Mouse (Mus musculus) hindbrain, embryonic 16.5 days (tissue): ENCODE measurements around the gene Plekha3. TPM values are rescaled to one million over a fixed set of nuclear protein-coding genes. Genes with fewer than 3 reads are reported as not detected.

Source experiments
- ATAC-seq: fragments of 200-750 bp; cut with Nextera tagmentation; 2 replicates; pipeline ENCODE4 v1.8.0; 2017; ENCODE audit warnings: moderate TSS enrichment, moderate library complexity
- H3K27ac ChIP-seq: fragments of 300-500 bp; sonication (generic); 2 replicates; pipeline ENCODE4 v1.5.1; 2014; ENCODE audit warnings: low read depth, mild to moderate bottlenecking, control low read depth, low read length, moderate library complexity
- H3K27me3 ChIP-seq: fragments of 300-500 bp; sonication (generic); replicated peaks from 2 replicates; pipeline ENCODE4 v1.6.1; 2014; ENCODE audit warnings: low read length; ENCODE audit not compliant: control insufficient read depth, insufficient read depth
- H3K36me3 ChIP-seq: fragments of 300-500 bp; sonication (generic); 2 replicates; pipeline ENCODE4 v1.6.1; 2014; ENCODE audit warnings: mild to moderate bottlenecking, low read length, moderate library complexity, mixed read lengths; ENCODE audit not compliant: control insufficient read depth, insufficient read depth
- H3K4me1 ChIP-seq: fragments of 300-500 bp; sonication (generic); 2 replicates; pipeline ENCODE4 v1.6.1; 2014; ENCODE audit warnings: low read depth, low read length; ENCODE audit not compliant: control insufficient read depth, insufficient read depth
- H3K4me2 ChIP-seq: fragments of 300-500 bp; sonication (generic); 2 replicates; pipeline ENCODE4 v1.6.1; 2014; ENCODE audit warnings: mild to moderate bottlenecking, low read length, control low read depth, moderate library complexity
- H3K4me3 ChIP-seq: fragments of 300-500 bp; sonication (generic); 2 replicates; pipeline ENCODE4 v1.5.1; 2014; ENCODE audit warnings: mild to moderate bottlenecking, low read length, control low read depth, moderate library complexity
- H3K9ac ChIP-seq: fragments of 300-500 bp; sonication (generic); 2 replicates; pipeline ENCODE4 v1.6.1; 2014; ENCODE audit warnings: low read depth, mild to moderate bottlenecking, control low read depth, low read length, moderate library complexity
- H3K9me3 ChIP-seq: fragments of 300-500 bp; sonication (generic); 2 replicates; pipeline ENCODE4 v1.6.1; 2014; ENCODE audit warnings: mild to moderate bottlenecking, low read length, moderate library complexity; ENCODE audit not compliant: control insufficient read depth
- WGBS: fragments of 180-500 bp; shearing (Covaris S2); extraction: QIAGEN DNeasy Blood & Tissue Kit; methylation state at CpG from one replicate; pipeline ENCODE4 v1.1.7; 2014; 5-methylcytosine and 5-hydroxymethylcytosine counted together
- polyA plus RNA-seq: library from polyadenylated mRNA; unstranded; fragments of >200 nt; fragmentation: Nextera tagmentation; extraction: Ambion mirVana; gene quantifications from 2 replicates; pipeline ENCODE4 v1.2.1, GENCODE M21; 2015

Gene Plekha3
- polyA plus RNA-seq, 1 experiment from 2014 or later, result 3.6 TPM

DNA sequence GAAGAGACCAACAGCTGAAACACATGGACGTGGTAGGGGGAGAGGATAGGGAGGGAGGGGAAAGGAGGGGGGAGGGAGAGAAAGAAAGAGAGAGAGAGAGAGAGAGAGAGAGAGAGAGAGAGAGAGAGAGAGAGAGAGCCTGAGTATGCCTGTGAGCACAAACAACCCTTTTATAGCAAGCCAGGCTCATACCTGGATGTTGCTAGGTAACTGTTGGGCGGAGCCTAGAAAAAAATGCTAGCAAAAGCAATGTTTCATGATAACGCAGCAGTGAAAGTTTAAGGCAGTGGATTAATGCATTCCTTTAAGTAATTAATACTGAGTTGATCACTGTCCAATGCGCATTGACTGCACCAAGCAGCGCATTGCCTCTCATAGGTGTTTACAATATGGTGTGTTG lies 20.4 kb upstream of the Plekha3 start:
- Histone ChIP-seq H3K4me2 (no peak overlapping the region), H3K9ac (no peak overlapping the region), H3K27ac (no peak overlapping the region), H3K4me3 (no peak overlapping the region), H3K4me1 (no peaks in the 10 kb centered on the region), H3K9me3 (no peaks in the 10 kb centered on the region), H3K27me3 (no peaks in the 10 kb centered on the region), H3K36me3 (no peaks in the 10 kb centered on the region)
- 79% methylated on average over 5 of the region's 5 CpGs for WGBS
- ATAC-seq, result no peak

DNA sequence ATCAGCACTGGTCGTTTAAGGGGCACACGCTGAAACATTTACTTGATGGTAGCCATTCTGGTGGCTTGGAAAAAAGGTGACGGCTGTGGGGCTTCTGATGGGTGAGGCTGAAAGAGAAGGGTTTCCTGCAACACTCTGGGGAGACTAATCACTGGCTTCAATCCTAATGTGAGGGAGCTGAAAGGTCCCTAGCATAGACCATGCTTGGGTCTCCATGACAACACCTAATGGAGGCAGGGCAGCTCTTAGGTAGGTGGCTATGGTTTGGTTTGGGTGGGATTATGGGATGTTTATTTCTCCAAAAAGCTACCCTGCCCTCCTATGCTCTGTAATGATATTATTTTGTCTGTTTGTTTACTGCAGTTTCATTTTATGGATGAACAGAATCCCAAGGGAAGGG lies 19.6 kb upstream of the Plekha3 start:
- no peak overlapping the region for H3K4me2 ChIP-seq
- no peaks in the 10 kb centered on the region for H3K36me3 ChIP-seq
- H3K27me3 ChIP-seq, result no peaks in the 10 kb centered on the region
- no peak overlapping the region for H3K27ac ChIP-seq
- WGBS, result 82% methylated on average over 3 of the region's 3 CpGs
- no peak overlapping the region for H3K4me3 ChIP-seq
- ATAC-seq, result no peak
- no peaks in the 10 kb centered on the region for H3K9me3 ChIP-seq
- no peaks in the 10 kb centered on the region for H3K4me1 ChIP-seq
- H3K9ac ChIP-seq, result no peak overlapping the region

DNA sequence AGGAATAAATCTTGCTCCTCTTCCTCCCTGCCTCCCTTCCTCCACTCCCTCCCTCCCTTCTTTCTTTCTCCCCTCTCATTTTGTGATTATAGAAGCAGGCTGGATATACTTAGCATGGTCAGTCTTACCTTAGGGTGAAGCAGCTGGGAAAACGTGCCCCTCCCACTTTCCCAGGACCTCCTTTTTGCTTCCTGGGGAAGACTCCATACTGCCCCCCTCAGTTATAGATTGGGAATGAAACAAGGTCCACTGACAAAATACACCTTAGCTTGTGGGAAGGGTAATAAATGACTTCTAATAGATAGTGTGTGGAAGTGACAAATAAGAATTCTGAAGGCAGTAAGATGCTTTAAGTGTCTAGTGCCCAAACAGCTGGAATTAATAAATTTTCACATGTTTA lies 19.1 kb upstream of the Plekha3 start:
- Histone ChIP-seq H3K36me3 (no peaks in the 10 kb centered on the region), H3K27me3 (no peaks in the 10 kb centered on the region), H3K4me3 (no peak overlapping the region), H3K4me2 (no peak overlapping the region), H3K9me3 (no peaks in the 10 kb centered on the region), H3K9ac (no peak overlapping the region), H3K27ac (no peak overlapping the region), H3K4me1 (no peaks in the 10 kb centered on the region)
- WGBS, result 22% methylated on average over 1 of the region's 1 CpGs
- ATAC-seq, result no peak

DNA sequence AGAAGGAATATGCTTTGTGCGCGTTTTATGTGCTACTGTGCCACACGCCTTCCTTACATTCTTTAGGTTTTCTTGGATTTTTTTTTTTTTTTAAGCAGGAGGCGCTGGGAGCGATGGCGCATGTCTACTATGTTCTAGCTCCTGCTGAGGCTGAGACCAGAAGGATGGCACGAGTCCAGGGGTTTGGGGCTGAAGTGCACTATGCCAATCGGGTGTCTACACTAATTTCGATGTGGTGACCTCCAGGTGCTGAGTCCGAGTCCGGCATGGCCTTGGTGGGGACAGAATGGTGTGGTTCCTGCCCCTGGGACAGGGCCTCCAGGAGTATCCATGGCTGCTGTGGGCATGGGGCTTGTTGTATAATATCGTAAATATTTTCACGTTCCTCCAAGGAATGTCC lies 16.5 kb upstream of the Plekha3 start:
- WGBS, result 82% methylated on average over 13 of the region's 13 CpGs
- Histone ChIP-seq H3K9ac (no peak overlapping the region), H3K27me3 (no peaks in the 10 kb centered on the region), H3K4me2 (no peak overlapping the region), H3K4me3 (no peak overlapping the region), H3K36me3 (no peaks in the 10 kb centered on the region), H3K4me1 (no peaks in the 10 kb centered on the region), H3K9me3 (no peaks in the 10 kb centered on the region), H3K27ac (no peak overlapping the region)
- ATAC-seq, result no peak

DNA sequence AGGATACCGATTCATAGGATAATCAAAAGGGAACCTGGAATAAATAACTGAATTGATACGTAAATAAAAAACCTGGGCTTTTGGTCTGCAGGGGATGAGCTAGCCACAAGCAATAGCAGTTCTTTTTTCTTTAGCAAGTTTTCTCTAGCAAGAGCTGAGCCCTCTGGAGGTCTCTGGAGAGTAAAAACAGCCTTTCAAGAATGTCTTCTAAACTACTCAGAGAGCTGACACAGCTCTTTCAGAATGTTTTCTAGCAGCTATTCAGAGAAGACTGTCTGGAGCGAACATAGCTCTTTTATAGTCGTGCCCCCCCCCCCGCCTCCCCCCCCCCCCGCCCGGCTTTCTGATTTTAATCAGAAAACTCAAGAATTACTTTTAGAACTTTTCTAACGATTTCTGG lies 15.7 kb upstream of the Plekha3 start:
- no peak for ATAC-seq
- no peak overlapping the region for H3K9ac ChIP-seq
- H3K4me1 ChIP-seq, result no peaks in the 10 kb centered on the region
- no peak overlapping the region for H3K4me3 ChIP-seq
- H3K9me3 ChIP-seq, result no peaks in the 10 kb centered on the region
- WGBS, result 54% methylated on average over 8 of the region's 8 CpGs
- no peaks in the 10 kb centered on the region; the same call in 1 of the 2 replicates for H3K36me3 ChIP-seq
- no peak overlapping the region for H3K27ac ChIP-seq
- no peak overlapping the region for H3K4me2 ChIP-seq
- H3K27me3 ChIP-seq, result no peaks in the 10 kb centered on the region

DNA sequence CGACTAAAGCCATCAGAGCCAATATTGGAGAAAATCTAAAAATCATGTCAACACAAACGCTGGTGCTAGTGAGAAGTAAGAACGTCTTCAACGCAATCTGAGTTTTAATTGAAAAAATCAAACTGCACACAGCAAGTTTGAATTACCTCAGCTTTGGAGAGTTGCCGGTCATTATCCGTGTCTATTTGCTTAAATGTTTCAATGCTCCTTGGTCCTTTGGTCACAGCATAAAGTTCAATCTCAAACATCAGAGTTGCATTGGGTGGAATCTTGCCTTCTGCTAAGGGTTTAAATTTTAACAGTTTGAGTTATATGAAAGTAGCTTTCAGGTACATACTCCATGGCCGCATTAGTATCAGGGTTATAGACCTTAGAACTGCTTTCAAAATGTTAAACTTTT lies 9.6 kb upstream of the Plekha3 start:
- H3K36me3 ChIP-seq, result peaks cover 3% of the 10 kb centered on the region; the same call in 1 of the 2 replicates
- no peaks in the 10 kb centered on the region for H3K4me1 ChIP-seq
- 97% methylated on average over 7 of the region's 7 CpGs for WGBS
- no peak overlapping the region for H3K4me2 ChIP-seq
- no peak overlapping the region for H3K27ac ChIP-seq
- ATAC-seq, result no peak
- H3K9me3 ChIP-seq, result no peaks in the 10 kb centered on the region
- no peak overlapping the region for H3K4me3 ChIP-seq
- no peaks in the 10 kb centered on the region for H3K27me3 ChIP-seq
- no peak overlapping the region for H3K9ac ChIP-seq

DNA sequence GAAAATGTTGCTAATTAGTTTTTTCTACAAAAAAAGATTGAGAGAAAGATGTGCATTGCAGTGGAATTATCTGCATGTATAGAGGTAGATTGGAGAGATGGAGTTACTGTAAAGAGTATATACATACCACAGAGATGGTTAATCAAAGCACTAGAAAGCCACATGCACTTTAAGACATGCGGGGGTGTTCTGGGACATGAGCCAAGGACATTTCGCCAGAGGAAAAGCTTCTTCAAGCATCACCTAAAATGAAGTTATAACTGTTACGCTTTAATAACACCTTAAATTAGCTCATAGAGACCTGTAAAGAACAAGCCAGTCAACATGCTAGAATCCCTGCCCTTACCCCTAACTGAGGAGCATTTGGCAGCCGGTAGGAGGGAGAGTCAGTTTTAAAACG lies 7.9 kb upstream of the Plekha3 start:
- WGBS, result 79% methylated on average over 5 of the region's 5 CpGs
- H3K4me3 ChIP-seq, result no peak overlapping the region
- H3K4me1 ChIP-seq, result peaks cover 7% of the 10 kb centered on the region
- H3K9ac ChIP-seq, result no peak overlapping the region
- H3K27me3 ChIP-seq, result no peaks in the 10 kb centered on the region
- H3K36me3 ChIP-seq, result peaks cover 3% of the 10 kb centered on the region; the same call in 1 of the 2 replicates
- no peak overlapping the region for H3K4me2 ChIP-seq
- no peak for ATAC-seq
- H3K9me3 ChIP-seq, result no peaks in the 10 kb centered on the region
- H3K27ac ChIP-seq, result no peak overlapping the region

DNA sequence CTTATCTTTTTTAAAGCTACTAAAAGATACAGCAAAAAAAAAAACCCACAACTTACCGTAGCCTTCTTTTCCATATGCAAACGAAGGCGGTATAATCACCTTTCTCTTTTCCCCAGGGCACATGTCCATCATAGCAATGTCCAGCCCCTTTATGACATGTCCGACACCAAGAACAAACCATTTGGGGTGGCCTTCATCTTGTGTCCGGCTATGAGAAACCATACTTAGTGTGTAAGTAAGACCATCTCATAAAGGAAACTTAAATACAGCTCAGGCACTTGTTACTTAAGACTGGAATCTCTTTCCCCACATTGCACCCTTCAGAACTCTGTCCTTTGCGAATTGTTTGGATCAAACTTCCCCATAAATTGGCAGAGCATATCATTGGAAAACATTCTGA lies 3.4 kb upstream of the Plekha3 start:
- WGBS, result 85% methylated on average over 6 of the region's 6 CpGs
- no peaks in the 10 kb centered on the region for H3K36me3 ChIP-seq
- peak overlapping the region; percentile 49 for H3K4me3 ChIP-seq

DNA sequence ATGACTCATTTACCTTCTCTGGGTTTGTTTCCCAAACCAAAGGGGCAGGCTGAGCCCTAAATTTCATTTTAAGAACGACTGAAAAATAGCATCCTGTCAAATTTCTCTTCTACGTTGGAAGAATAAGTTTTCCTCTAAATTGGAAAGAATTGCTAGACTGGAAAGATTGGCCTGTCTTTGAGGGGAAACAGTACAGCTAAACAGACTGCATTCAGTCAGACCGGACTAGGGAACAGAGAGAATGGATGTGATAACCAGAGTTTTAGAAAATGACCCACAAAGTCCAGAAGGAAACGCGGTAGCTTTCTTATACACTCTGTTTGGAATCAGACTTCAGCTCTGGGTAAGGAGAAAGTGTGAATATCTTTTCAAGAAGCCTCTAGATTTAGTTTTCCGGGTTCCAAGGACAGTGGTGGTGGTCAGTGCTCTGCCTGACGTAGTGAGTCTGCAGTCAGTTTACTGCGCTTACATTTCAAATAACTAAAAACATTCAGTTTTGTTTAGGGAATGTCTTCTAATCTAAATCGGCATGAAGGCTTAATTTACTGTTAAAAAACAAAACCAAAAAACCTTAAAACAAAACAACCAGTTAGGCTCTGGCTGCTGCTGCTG lies 2.8 kb upstream of the Plekha3 start:
- no peaks in the 10 kb centered on the region for H3K36me3 ChIP-seq
- H3K4me2 ChIP-seq, result peak overlapping the region; percentile 69
- no peaks in the 10 kb centered on the region for H3K9me3 ChIP-seq
- 41% methylated on average over 9 of the region's 9 CpGs for WGBS
- peak overlapping the region; percentile 49 for H3K4me3 ChIP-seq
- H3K9ac ChIP-seq, result peak overlapping the region; percentile 59
- no peak for ATAC-seq
- H3K27ac ChIP-seq, result peak overlapping the region; percentile 68
- peaks cover 28% of the 10 kb centered on the region for H3K4me1 ChIP-seq
- H3K27me3 ChIP-seq, result no peaks in the 10 kb centered on the region

More for the DNA sequence above, 3.4 kb upstream of the Plekha3 start:
- no peak overlapping the region for H3K27ac ChIP-seq
- H3K4me1 ChIP-seq, result peaks cover 25% of the 10 kb centered on the region
- H3K4me2 ChIP-seq, result peak overlapping the region; percentile 69
- H3K9me3 ChIP-seq, result no peaks in the 10 kb centered on the region
- no peaks in the 10 kb centered on the region for H3K27me3 ChIP-seq
- no peak overlapping the region; the same call in 1 of the 2 replicates for H3K9ac ChIP-seq
- no peak for ATAC-seq
